Mouse (Mus musculus) embryo, embryonic 11.5 days (tissue): ENCODE measurements around the gene Sgce.

Source experiments
- DNase-seq: peaks from one replicate; pipeline ENCODE4 v3.0.0-alpha.2; 2012; ENCODE audit warnings: low read depth, low spot score

Sgce gene

GRCm38 (mm10) chr6:4652596-4653134 is 94.3 kb downstream of the Sgce start:
- DNase-seq, result no peak

DNA sequence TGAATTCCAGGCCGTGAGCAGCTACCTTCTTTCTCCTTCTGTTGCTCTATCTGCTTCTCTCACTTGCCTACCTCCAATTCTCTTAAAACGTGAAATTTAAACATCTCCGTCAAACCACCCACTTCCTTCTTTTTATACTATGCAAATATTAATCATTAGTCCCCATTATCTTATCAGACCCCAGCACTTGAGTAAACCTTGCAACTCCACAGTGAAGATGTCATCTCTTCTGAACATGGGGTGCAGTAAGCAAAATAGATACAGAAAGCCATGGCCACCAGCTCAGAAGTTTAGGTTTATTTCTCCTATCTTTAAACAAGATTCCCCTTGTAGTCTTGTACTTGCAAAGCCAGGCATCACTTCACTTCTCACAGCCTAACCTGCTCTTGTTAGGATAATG is 99.7 kb downstream of the Sgce start:
- DNase-seq, result no peak

GRCm38 (mm10) chr6:4642068-4642467 is 104.9 kb downstream of the Sgce start:
- no peak for DNase-seq

DNA sequence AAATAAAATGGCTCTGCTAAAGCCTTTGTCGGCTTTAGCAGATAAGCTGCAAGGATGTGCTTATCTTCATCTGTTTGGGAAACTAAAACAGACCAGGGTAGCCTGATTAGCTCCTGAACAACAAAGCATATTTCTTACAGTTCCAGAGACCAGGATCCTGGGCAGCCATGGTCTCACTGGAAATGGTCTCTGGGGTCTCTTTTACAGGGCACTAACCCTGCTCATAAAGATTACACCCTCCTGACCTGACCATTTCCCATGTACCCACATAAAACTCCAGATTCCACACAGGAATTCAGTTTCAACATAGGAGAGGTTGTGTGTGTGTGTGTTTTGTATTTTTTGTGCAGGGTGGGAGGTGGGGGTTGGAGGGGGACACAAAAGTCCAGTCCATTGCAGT is 112.2 kb downstream of the Sgce start:
- DNase-seq, result peak; percentile 13

DNA sequence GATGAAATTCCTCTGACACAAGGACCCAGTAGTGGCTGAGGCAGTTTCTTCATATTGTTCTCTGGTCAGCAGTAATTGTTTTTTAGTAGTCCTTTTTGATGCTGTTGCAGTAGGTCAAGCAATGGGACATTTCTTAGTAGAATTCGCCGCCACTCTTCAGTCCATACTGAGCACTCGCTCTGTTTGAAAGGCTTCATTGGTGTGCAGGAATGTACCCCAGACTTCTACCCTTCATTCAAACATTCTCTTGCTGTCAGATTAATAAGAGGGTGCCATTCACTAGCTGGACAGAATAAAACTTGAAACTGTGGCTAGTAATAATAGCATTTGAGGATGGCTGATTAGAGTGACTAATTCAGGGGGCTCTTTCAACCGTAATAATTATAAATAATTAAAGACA is 113.8 kb downstream of the Sgce start:
- DNase-seq, result no peak

DNA sequence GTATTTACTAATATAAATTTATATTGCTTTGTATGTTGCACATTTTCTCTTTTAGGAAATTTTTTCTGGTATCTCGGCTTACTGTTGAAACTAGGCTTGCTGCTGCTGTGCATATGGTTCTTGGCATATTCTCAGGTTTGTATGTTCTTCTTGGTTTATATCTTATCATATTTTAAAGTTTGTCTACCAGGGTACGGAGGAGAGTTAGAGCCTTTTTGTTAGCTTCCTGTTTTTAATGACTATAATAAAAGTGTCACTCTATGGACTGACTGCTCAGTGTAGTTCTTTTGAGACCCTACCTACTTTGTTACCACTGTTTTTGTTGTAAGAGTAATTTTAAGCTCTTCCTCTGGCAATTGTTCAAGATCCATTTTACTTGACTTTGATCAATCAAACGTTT is 115.5 kb downstream of the Sgce start:
- DNase-seq, result no peak
